Mouse (Mus musculus): ENCODE data around the gene Cdh23. TPM values are rescaled to one million over a fixed set of nuclear protein-coding genes. Genes with fewer than 3 reads are reported as not detected.

The Cdh23 gene
- polyA plus RNA-seq (2017; shearing (Covaris generic)): 10 to 100 TPM in 1 of 2 experiments, 1 to 10 TPM in 1; 7.8 to 11.9 TPM

GRCm38 (mm10) chr10:60696390-60696789, at the start of gene Cdh23:
Cdh23 (minus strand) TSS chr10:60696490.

DNA sequence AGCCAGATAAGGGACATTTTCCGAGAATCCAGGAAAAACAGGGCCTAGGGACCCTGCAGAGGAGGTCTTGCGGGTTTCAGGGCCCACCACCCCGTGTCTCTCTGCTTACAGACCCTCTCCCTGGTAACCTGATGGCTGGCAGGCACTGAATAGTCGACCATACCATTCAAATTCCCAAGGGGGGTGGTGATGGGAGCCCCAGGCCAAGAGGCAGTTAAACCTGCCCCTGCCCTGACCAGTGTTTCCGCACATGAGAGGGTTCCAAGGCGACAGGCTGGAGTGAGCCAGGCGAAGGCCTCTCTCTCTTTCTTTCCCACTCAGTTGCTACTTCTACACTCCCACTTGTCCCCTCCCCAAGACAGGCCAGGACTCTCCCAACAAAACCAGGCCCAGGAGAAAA, 296.8 kb downstream of the Cdh23 start, which contains the start of gene Gm17455:
Gene Gm17455 (plus strand): TSS at position 278 of the 400 bp plus-strand sequence.

GRCm38 (mm10) chr10:60346701-60347405, 349.4 kb downstream of the Cdh23 start, which contains the start of gene Vsir:
Vsir (plus strand) TSS chr10:60346851.

DNA sequence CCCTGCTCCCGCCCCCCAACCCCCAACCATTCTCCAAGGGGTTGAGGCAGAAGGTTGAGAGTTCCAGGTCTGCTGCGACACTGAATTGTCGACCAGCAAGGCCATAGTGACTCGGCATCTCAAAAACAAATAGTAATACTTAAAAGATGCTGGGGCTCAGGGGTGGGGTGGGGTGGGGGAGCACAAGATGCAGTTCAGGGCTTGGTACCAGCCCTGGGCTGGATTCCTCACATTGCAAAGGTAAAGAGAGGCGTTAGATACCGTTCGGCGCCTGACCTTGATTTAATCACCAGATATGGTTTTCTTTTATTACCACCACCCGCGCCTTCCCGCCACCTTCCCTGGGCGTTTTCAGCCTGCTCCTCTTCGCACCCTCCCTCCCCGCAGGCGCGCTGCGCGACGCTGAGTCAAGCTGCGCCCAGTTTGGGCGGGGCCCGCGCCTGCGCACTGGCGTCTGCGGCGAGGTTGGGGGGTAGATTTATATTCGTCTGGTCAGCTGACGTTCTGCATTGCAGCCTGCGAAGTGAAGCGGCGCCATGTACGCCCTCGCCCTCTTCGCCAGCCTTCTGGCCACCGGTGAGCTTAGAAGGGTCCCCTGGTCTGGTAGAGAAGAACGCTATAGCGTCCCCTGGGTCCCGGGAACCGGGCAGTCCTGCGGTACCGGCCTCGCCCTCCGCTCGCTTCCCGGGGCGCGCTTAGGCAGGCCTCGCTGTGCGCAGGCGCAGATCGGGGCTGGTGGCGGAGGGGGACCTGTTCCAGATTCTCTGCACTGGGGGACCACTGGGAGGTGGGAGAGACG, 418.9 kb downstream of the Cdh23 start, which contains the start of gene Psap:
Gene Psap (plus strand): TSS at position 421 of the 799 bp plus-strand sequence.

Other genes starting within 250 kb of the Cdh23 start
- gene Slc29a3, start 56.3 kb upstream of the Cdh23 start, polyA plus RNA-seq (2017; shearing (Covaris generic)): 10 to 100 TPM; 11.8 to 13.1 TPM
- gene Unc5b, start 135.1 kb upstream of the Cdh23 start, polyA plus RNA-seq (2017; shearing (Covaris generic)): under 1 TPM; 0.07 to 0.18 TPM

All from activated CD4-positive, CD25-positive, alpha-beta regulatory T cell (primary cell).